Mouse (Mus musculus): ENCODE data around the gene Tsga10.
"Not testable (repeated sequence)": the region's sequence is repeated elsewhere in the genome, so short reads cannot be mapped to it uniquely, and the experiment has no call there.

Gene Tsga10

GRCm38 (mm10) chr1:37726426-37726825 is 139.8 kb downstream of the Tsga10 start:
- ATAC-seq (ENCODE audit: insufficient number of reproducible peaks, low FRiP score, low TSS enrichment), result no peak

- ATAC-seq (ENCODE audit: insufficient number of reproducible peaks, low FRiP score, low TSS enrichment), result no peak
Observed at GRCm38 (mm10) chr1:37725880-37726279, 140.3 kb downstream of the Tsga10 start.

- no peak for ATAC-seq (ENCODE audit: insufficient number of reproducible peaks, low FRiP score, low TSS enrichment)
Observed at GRCm38 (mm10) chr1:37721092-37721491, 145.1 kb downstream of the Tsga10 start.

GRCm38 (mm10) chr1:37719761-37720640 is 146.2 kb downstream of the Tsga10 start, which contains the start of gene 2010300C02Rik:
Gene 2010300C02Rik (minus strand): TSS chr1:37720085.
- ATAC-seq (ENCODE audit: insufficient number of reproducible peaks, low FRiP score, low TSS enrichment), result peak; percentile 75

GRCm38 (mm10) chr1:37719030-37719723 is 147.1 kb downstream of the Tsga10 start:
- ATAC-seq (ENCODE audit: insufficient number of reproducible peaks, low FRiP score, low TSS enrichment), result peak; percentile 52

GRCm38 (mm10) chr1:37718516-37718915 is 147.7 kb downstream of the Tsga10 start:
- ATAC-seq (ENCODE audit: insufficient number of reproducible peaks, low FRiP score, low TSS enrichment), result no peak

GRCm38 (mm10) chr1:37717415-37718195 is 148.6 kb downstream of the Tsga10 start:
- no peak for ATAC-seq (ENCODE audit: insufficient number of reproducible peaks, low FRiP score, low TSS enrichment)

- not testable (repeated sequence) for ATAC-seq (ENCODE audit: insufficient number of reproducible peaks, low FRiP score, low TSS enrichment)
Observed at GRCm38 (mm10) chr1:37712357-37712737, 153.9 kb downstream of the Tsga10 start.

GRCm38 (mm10) chr1:37711596-37712356 is 154.5 kb downstream of the Tsga10 start:
- no peak for ATAC-seq (ENCODE audit: insufficient number of reproducible peaks, low FRiP score, low TSS enrichment)

GRCm38 (mm10) chr1:37711082-37711481 is 155.1 kb downstream of the Tsga10 start:
- ATAC-seq (ENCODE audit: insufficient number of reproducible peaks, low FRiP score, low TSS enrichment), result no peak

GRCm38 (mm10) chr1:37709736-37710135 is 156.5 kb downstream of the Tsga10 start:
- no peak for ATAC-seq (ENCODE audit: insufficient number of reproducible peaks, low FRiP score, low TSS enrichment)

- ATAC-seq (ENCODE audit: insufficient number of reproducible peaks, low FRiP score, low TSS enrichment), result no peak
Observed at GRCm38 (mm10) chr1:37708270-37708955, 157.8 kb downstream of the Tsga10 start.

Data from cerebellum, adult (tissue).